Mouse (Mus musculus) neural tube, embryonic 14.5 days (tissue): ENCODE measurements at regions not wholly inside any gene's neighbourhood (a gene's known extent, or its start where the extent isn't known, plus 50 kb on each side); places are given as distances from the start of the nearest gene placed in this dataset.

ENCODE experiments used
- ATAC-seq: fragments of 200-750 bp; cut with Nextera tagmentation; 2 replicates; pipeline ENCODE4 v1.8.0; 2017; ENCODE audit warnings: low read depth, mild to moderate bottlenecking, moderate TSS enrichment, moderate library complexity
- H3K27ac ChIP-seq: fragments of 300-500 bp; sonication (generic); 2 replicates; pipeline ENCODE4 v1.5.1; 2014; ENCODE audit warnings: low read depth, mild to moderate bottlenecking, control low read depth, low read length, moderate library complexity, mixed read lengths
- H3K27me3 ChIP-seq: fragments of 300-500 bp; sonication (generic); 2 replicates; pipeline ENCODE4 v1.6.1; 2014; ENCODE audit warnings: low read length; ENCODE audit not compliant: control insufficient read depth, insufficient read depth
- H3K36me3 ChIP-seq: fragments of 300-500 bp; sonication (generic); 2 replicates; pipeline ENCODE4 v1.6.1; 2014; ENCODE audit warnings: low read length, mixed read lengths; ENCODE audit not compliant: control insufficient read depth, insufficient read depth
- H3K4me1 ChIP-seq: fragments of 300-500 bp; sonication (generic); 2 replicates; pipeline ENCODE4 v1.6.1; 2014; ENCODE audit warnings: low read length; ENCODE audit not compliant: control insufficient read depth, insufficient read depth
- H3K4me2 ChIP-seq: fragments of 300-500 bp; sonication (generic); 2 replicates; pipeline ENCODE4 v1.6.1; 2014; ENCODE audit warnings: mild to moderate bottlenecking, low read depth, low read length, control low read depth
- H3K4me3 ChIP-seq: fragments of 300-500 bp; sonication (generic); 2 replicates; pipeline ENCODE4 v1.5.1; 2014; ENCODE audit warnings: low read depth, low read length, control low read depth, mixed read lengths
- H3K9ac ChIP-seq: fragments of 300-500 bp; sonication (generic); replicated peaks from 2 replicates; pipeline ENCODE4 v1.6.1; 2014; ENCODE audit warnings: low read depth, mild to moderate bottlenecking, control low read depth, low read length, mixed read lengths
- H3K9me3 ChIP-seq: fragments of 300-500 bp; sonication (generic); 2 replicates; pipeline ENCODE4 v1.6.1; 2016; ENCODE audit warnings: low read length; ENCODE audit not compliant: control insufficient read depth
- WGBS: fragments of 180-500 bp; shearing (Covaris S2); extraction: QIAGEN DNeasy Blood & Tissue Kit; methylation state at CpG from one replicate; pipeline ENCODE4 v1.1.7; 2014; 5-methylcytosine and 5-hydroxymethylcytosine counted together

DNA sequence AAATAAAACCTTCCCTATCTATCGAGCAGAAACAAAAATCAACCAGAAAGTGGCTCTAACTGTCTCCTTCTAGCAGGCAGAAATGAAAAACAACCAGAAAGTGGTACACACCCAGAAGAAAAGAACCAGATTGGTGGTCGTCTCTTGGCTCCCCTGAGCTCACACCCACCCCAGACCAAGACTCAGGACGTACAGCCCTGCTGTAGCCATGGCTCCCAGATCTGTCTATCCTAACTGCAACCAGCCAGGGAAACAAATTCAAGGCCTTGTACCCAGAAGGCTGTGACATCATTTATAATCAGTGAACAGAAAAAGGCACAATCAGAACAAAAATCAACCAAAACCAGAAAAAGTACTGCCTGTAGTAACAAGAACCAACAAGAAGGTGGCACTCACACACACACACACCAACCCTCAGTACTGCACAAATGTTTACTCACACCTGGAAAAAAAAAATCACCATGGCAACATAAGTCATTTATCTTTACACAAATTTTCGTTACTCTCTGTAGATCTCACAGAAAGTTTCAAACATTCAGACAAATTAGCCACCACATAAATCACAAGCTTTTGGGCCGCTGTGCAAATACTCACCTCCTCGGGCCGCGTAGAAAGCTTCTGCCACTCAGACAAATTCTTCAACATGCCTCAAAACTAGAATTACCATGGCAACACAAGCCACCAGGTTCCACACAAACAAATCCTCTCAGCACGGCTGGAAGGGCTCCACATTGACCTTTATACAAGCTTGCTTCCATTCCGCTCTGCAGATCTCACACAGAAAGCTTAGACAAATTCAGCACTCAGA, 85.1 kb upstream of the Smlr1 start:
- Histone ChIP-seq H3K4me3 (no peak overlapping the region), H3K4me1 (no peaks in the 10 kb centered on the region), H3K9me3 (no peaks in the 10 kb centered on the region), H3K4me2 (no peak overlapping the region), H3K27me3 (no peaks in the 10 kb centered on the region), H3K36me3 (no peaks in the 10 kb centered on the region), H3K27ac (no peak overlapping the region), H3K9ac (no peak overlapping the region)
- WGBS: 27% methylated on average over 10 of the region's 10 CpGs
- ATAC-seq: peak; percentile 80; the same call in 1 of the 2 replicates

DNA sequence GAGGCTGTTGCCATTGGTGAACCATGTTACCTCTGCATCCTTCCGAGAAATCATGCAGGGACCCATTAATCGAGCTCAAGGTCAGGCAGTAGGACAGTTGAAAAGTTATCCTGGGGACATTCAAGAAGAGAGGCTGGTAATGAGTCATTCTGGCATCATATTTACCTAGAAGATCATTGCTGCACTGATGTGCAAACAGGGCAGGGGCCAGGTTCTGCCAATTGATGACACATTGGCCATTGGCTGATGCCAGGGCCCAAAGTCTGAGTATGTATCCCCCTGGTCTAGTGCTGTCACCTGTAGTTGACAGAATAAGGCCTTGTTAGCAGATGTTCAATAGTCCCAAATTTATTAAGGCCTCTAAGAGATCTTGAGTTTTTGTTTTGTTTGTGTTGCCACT, 83.6 kb upstream of the Smlr1 start:
- Histone ChIP-seq H3K36me3 (no peaks in the 10 kb centered on the region), H3K9ac (no peak overlapping the region), H3K4me1 (no peaks in the 10 kb centered on the region), H3K9me3 (no peaks in the 10 kb centered on the region), H3K27me3 (no peaks in the 10 kb centered on the region), H3K4me2 (no peak overlapping the region), H3K4me3 (no peak overlapping the region), H3K27ac (no peak overlapping the region)
- ATAC-seq: no peak
- WGBS: 94% methylated on average over 2 of the region's 2 CpGs

- H3K9ac ChIP-seq: no peak overlapping the region
- H3K27me3 ChIP-seq: no peaks in the 10 kb centered on the region
- H3K27ac ChIP-seq: no peak overlapping the region
- no peaks in the 10 kb centered on the region for H3K36me3 ChIP-seq
- 91% methylated on average over 2 of the region's 2 CpGs for WGBS
- ATAC-seq: no peak
- no peak overlapping the region for H3K4me3 ChIP-seq
- no peaks in the 10 kb centered on the region for H3K4me1 ChIP-seq
- no peak overlapping the region for H3K4me2 ChIP-seq
- H3K9me3 ChIP-seq: no peaks in the 10 kb centered on the region
Observed at GRCm38 (mm10) chr10:25601471-25601870, 65.4 kb upstream of the Smlr1 start.

DNA sequence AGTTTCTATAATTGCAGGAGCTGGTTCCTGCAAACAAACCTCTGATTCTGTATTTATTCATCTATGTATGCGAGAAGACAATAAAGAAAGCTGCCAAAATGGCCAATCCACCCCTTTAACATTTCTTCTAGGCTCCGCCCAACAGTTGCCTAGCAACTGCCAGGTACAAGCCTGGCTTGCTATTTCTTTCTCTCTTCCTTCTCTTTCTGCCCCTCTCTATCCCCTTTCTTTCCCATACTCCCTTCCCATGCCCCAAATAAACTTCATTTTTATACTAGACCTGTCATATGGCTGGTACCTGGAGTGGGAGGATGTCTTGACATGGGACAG, 53.2 kb upstream of the Smlr1 start:
- Histone ChIP-seq H3K27ac (no peak overlapping the region), H3K9me3 (no peaks in the 10 kb centered on the region), H3K27me3 (no peaks in the 10 kb centered on the region), H3K9ac (no peak overlapping the region), H3K36me3 (no peaks in the 10 kb centered on the region), H3K4me2 (no peak overlapping the region), H3K4me1 (no peaks in the 10 kb centered on the region), H3K4me3 (no peak overlapping the region)
- ATAC-seq: no peak
- WGBS: 90% methylated on average over 2 of the region's 2 CpGs

- no peak overlapping the region for H3K27ac ChIP-seq
- ATAC-seq: no peak
Observed at GRCm38 (mm10) chr10:25588611-25589315, 52.7 kb upstream of the Smlr1 start.

More at GRCm38 (mm10) chr10:25588611-25589315, 52.7 kb upstream of the Smlr1 start:
- Histone ChIP-seq H3K9ac (no peak overlapping the region), H3K27me3 (no peaks in the 10 kb centered on the region), H3K4me3 (no peak overlapping the region), H3K9me3 (no peaks in the 10 kb centered on the region), H3K4me2 (no peak overlapping the region), H3K4me1 (no peaks in the 10 kb centered on the region), H3K36me3 (no peaks in the 10 kb centered on the region)
- WGBS: 68% methylated on average over 12 of the region's 12 CpGs
